Mouse (Mus musculus): Measurements from ENCODE around the gene Slc23a3.

Gene Slc23a3

DNA sequence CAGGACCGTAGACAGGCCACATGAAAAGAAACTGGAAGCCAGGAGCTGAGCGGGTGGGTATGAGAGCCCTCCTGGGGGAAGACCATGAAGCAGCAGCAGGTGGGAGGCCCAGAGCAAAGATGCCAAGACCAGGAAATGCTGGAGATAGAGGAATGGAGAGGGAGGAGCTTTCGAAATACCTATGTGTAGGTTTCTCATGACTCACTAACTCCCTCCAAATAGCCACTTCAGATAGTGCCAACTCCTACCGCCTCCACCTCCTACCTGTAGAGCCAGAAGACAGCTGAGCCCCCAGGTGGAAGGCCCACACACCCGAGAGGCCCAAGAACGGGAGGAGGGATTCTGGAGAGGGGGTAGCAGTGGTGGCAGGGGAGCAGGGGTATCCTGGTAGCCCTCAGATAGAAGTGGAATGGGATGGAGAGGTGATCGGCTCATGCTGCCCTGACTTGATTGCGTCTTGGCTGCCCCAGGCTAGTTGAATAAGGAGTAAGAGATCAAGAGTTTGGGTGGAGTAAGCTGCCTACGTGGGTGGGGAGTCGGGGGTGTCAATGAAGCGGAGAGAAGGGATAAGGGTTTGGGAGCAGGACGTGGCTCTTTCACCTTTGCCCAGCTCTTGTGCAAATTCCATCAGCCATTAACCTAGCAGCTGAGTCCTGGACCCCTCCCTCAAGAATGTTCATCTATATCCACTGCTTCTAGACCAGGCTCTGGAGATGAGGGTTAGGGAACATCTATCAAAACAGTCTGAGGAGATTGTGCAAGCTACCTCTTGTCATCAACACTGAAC is at the start of gene Slc23a3:
Gene Slc23a3, minus strand, starts transcription at position 470 of the 787 bp plus-strand sequence.
- in situ Hi-C loops (cut with MboI; ENCODE audit: unreplicated experiment in 2 of 2): no loop called here

- in situ Hi-C loops (cut with MboI; ENCODE audit: unreplicated experiment in 2 of 2): loop anchor here (5.0 kb wide), 1 partner anchor 70 kb away; no protein-coding TSS in a partner anchor
Observed at GRCm38 (mm10) chr1:75182160-75182559, 48.5 kb upstream of the Slc23a3 start.

DNA sequence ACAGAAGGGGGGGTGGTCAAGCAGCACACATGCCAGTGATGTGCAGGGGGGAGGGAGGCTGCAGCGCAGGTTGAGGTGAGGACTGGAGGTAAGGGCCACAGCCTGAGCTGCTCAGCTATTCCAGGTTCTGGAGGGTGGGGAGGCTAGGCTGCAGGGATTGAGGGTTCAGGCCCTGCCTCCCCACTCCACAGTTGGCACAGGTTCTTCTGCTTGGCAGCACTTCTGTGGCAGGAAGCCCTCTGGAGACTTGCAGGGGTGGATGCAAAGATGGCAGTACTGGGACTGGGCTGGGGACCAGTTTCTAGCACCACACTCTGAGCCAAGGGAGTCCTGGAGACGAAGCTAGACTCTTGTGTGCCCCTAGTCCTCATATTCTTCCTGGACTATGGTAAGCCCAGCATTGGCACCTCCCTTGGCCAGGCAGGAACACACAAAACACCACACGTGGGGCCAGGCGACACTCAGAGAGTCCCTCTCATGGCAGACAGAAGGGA is 47.7 kb upstream of the Slc23a3 start:
- in situ Hi-C loops (cut with MboI; ENCODE audit: unreplicated experiment in 2 of 2): loop anchor here (5.0 kb wide), 1 partner anchor 71 kb away; no protein-coding TSS in a partner anchor

DNA sequence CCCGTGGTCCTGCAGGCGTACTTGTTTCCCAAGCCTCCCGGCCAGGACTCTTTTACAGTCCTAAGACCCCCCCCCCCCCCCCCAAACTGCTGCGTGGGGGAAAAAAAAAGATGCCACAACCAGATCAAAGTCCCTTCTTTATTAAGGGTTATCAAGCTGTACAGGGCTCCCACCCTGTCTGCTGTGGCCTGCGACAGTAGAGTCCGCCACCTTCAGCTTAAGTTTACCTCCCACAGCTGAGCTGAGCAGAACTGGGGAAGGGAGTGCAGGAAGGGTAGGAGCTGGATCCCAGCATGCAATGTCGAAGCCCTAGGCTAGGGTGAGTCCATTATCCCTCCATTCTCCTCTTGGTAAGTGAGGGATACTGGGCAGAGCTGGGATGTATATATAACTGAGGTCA is 47.1 kb upstream of the Slc23a3 start:
- in situ Hi-C loops (cut with MboI; ENCODE audit: unreplicated experiment in 2 of 2): loop anchor here (5.0 kb wide), 1 partner anchor 72 kb away; no protein-coding TSS in a partner anchor

- in situ Hi-C loops (cut with MboI; ENCODE audit: unreplicated experiment in 2 of 2): loop anchor here (5.0 kb wide), 1 partner anchor 72 kb away; no protein-coding TSS in a partner anchor
Observed at GRCm38 (mm10) chr1:75180105-75180590, 46.5 kb upstream of the Slc23a3 start, which contains the start of gene Abcb6. TSS of gene Abcb6 (minus strand) at chr1:75180392.

DNA sequence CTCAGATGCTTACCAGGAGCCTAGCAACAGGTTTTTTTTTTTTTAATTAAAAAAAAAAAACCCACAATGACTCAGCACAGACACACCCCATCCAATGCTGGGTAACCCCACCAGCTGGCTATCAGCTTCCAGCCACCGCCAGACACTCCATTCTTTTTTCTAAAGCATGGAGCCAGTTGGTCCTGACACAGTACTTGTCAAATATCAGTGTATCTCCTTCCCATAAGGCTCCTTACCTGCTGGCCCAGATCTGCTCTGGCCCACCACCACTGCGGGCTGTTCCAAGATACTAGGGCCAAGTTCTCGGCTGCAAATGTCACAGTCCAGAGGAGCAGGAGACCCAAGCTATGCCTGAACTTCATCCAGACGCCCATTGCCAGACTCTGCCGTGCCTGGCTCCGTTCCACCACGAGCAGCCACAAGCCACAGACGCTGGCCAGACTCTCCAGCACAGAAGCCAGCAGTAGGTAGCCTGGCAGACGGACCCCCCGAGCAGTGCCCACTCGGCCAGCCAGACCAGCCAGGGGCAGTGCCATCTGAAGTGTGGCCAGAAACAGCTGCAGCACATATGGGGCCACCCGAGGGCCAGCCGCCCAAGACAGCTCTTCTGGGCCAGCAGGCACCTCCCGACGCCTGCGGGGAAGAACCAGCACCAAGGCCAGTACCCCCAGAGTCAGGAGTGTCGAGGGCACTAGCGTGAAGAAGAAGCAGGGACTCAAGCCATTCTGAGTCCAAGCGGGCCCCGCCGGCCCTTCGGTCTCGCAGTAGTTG is 45.8 kb upstream of the Slc23a3 start:
- in situ Hi-C loops (cut with MboI; ENCODE audit: unreplicated experiment in 2 of 2): loop anchor here (5.0 kb wide), 1 partner anchor 73 kb away; no protein-coding TSS in a partner anchor

- in situ Hi-C loops (cut with MboI; ENCODE audit: unreplicated experiment in 2 of 2): no loop called here
Observed at GRCm38 (mm10) chr1:75168472-75169464, 35.1 kb upstream of the Slc23a3 start, which contains the start of gene Zfand2b. TSS of gene Zfand2b (plus strand) at chr1:75168646.

GRCm38 (mm10) chr1:75168093-75168471 is 34.4 kb upstream of the Slc23a3 start:
- in situ Hi-C loops (cut with MboI; ENCODE audit: unreplicated experiment in 2 of 2): no loop called here

- in situ Hi-C loops (cut with MboI; ENCODE audit: unreplicated experiment in 2 of 2): no loop called here
Observed at GRCm38 (mm10) chr1:75160256-75160617, 26.5 kb upstream of the Slc23a3 start.

- in situ Hi-C loops (cut with MboI; ENCODE audit: unreplicated experiment in 2 of 2): no loop called here
Observed at GRCm38 (mm10) chr1:75159540-75160255, 26.0 kb upstream of the Slc23a3 start.

- in situ Hi-C loops (cut with MboI; ENCODE audit: unreplicated experiment in 2 of 2): no loop called here
Observed at GRCm38 (mm10) chr1:75158990-75159389, 25.3 kb upstream of the Slc23a3 start.

GRCm38 (mm10) chr1:75155837-75156236 is 22.1 kb upstream of the Slc23a3 start:
- in situ Hi-C loops (cut with MboI; ENCODE audit: unreplicated experiment in 2 of 2): no loop called here

GRCm38 (mm10) chr1:75148727-75149126 is 15.0 kb upstream of the Slc23a3 start:
- in situ Hi-C loops (cut with MboI; ENCODE audit: unreplicated experiment in 2 of 2): no loop called here

DNA sequence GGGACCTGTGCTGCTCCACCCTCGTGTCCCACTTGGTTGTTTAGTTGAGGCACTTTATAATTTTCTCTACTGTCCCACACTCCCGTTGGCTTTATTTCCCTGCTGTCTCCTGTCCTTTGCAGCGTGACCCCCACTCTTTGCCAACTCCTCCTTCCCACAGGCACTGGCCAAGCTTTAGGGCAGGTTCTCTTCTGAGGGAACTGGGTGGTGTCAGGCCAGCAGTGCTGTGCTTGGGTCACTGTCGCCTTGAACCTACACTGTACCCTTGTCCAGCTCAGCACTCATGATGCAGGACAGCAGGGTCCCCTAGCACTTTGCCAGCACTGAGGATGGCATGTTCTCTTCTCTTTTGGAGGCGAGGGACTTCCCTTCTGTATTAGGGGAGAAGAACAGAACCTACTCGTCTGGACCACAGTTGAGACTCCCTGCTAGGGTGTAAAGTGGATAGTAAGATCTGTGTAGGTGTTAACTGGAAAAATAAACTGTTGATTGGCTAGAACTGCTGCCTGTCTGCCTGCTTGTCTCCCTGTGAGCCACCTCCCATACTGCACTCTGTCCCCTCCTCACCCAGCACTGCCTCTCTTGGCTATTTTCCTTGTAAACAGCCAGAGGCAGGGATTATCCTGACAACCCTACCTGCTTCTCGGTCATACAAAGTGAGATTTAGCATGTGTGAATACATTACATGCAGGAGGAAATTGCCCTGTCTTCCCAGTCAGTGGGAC is 13.9 kb upstream of the Slc23a3 start:
- in situ Hi-C loops (cut with MboI; ENCODE audit: unreplicated experiment in 2 of 2): no loop called here

DNA sequence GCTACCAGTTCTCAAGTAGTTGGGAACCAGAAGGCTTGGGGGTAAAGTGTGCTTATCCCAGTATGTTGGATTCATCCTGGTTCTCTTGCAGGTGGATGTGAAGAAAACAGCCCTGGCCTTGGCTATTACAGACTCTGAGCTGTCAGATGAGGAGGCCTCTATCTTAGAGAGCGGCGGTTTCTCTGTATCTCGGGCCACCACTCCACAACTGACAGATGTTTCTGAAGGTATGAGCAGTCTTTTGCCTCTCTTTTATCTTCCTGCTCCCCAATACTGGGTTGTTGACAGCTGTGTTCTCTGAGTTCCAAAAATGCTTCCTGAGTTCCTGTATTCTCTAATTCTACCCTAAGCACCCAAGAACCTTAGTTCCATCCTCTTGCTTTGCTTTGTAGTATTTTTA is 11.9 kb upstream of the Slc23a3 start:
- in situ Hi-C loops (cut with MboI; ENCODE audit: unreplicated experiment in 2 of 2): no loop called here

GRCm38 (mm10) chr1:75142301-75143261 is 8.9 kb upstream of the Slc23a3 start, which contains the start of the genes Cnppd1 and Retreg2:
TSS of gene Cnppd1 (minus strand) at chr1:75142711.
TSS of gene Retreg2 (plus strand) at chr1:75142778.
- in situ Hi-C loops (cut with MboI; ENCODE audit: unreplicated experiment in 2 of 2): no loop called here

DNA sequence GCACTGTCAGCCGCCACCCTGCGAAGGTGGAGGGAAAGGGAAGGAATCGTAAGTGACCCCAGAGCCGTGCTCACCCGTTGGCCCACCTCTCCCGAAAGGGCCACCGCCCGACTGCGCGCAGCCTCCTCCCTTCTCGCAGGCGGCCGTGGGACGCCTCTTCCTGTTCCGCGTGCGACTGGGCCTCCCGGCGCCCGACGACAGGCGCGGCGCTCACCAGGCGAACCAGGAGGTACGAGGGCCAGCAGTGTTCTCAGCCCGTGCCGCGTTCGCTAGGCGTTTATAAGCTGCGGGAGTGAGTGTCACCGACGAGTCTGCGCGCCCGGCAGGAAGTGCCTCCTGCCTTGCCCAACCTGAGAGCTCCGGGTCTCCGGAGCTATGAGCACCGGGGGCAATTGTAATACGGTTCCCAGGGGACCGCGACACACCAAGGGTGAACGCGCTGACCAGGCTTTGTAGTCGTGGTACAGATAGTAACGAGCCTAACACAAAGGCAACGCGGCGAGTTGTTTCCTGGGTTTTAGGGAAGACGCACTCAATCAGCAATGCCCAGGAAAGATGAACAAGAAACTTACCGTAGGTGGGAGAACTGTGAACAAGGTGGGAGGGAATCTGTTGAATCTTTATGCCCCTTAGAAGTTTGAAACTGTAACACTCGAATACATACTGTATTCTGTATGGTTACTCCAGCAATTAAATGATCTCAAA is 7.9 kb upstream of the Slc23a3 start:
- in situ Hi-C loops (cut with MboI; ENCODE audit: unreplicated experiment in 2 of 2): no loop called here

Measured in v-Abl transformed pro-B cells (cell line).